Mouse (Mus musculus): ENCODE measurements around the gene Gm17660. TPM values are rescaled to one million over a fixed set of nuclear protein-coding genes. Genes with fewer than 3 reads are reported as not detected.

The Gm17660 gene
- polyA plus RNA-seq, 1 experiment from 2014 or later, result not detected

GRCm38 (mm10) chr5:104052956-104053355 is 24.5 kb downstream of the Gm17660 start:
- H3K27me3 ChIP-seq (ENCODE audit: control insufficient read depth, insufficient read depth, low read depth, low read length), result no peaks in the 10 kb centered on the region
- no peak overlapping the region for H3K4me3 ChIP-seq (ENCODE audit: low read length)
- peaks cover 4% of the 10 kb centered on the region; the same call in 1 of the 2 replicates for H3K4me1 ChIP-seq (replicated peaks; ENCODE audit: control insufficient read depth, insufficient read depth, low read length)
- 54% methylated on average over 8 of the region's 8 CpGs for WGBS
- H3K9me3 ChIP-seq (ENCODE audit: control insufficient read depth, low read length), result no peaks in the 10 kb centered on the region
- H3K36me3 ChIP-seq (ENCODE audit: control insufficient read depth, insufficient read depth, low read length), result peaks cover 14% of the 10 kb centered on the region
- no peak overlapping the region for H3K9ac ChIP-seq (ENCODE audit: low read length)
- H3K4me2 ChIP-seq (ENCODE audit: low read depth, low read length), result no peak overlapping the region
- ATAC-seq (ENCODE audit: low read depth), result no peak
- H3K27ac ChIP-seq (ENCODE audit: low read length), result no peak overlapping the region

- H3K27me3 ChIP-seq (ENCODE audit: control insufficient read depth, insufficient read depth, low read depth, low read length), result no peaks in the 10 kb centered on the region
- H3K4me3 ChIP-seq (ENCODE audit: low read length), result peak overlapping the region; percentile 86
- ATAC-seq (ENCODE audit: low read depth), result no peak
- peaks cover 11% of the 10 kb centered on the region for H3K36me3 ChIP-seq (ENCODE audit: control insufficient read depth, insufficient read depth, low read length)
- 35% methylated on average over 4 of the region's 4 CpGs for WGBS
- peaks cover 12% of the 10 kb centered on the region for H3K4me1 ChIP-seq (replicated peaks; ENCODE audit: control insufficient read depth, insufficient read depth, low read length)
- H3K4me2 ChIP-seq (ENCODE audit: low read depth, low read length), result peak overlapping the region; percentile 87
- H3K27ac ChIP-seq (ENCODE audit: low read length), result no peak overlapping the region
- H3K9ac ChIP-seq (ENCODE audit: low read length), result peak overlapping the region; percentile 1; the same call in 1 of the 2 replicates
- H3K9me3 ChIP-seq (ENCODE audit: control insufficient read depth, low read length), result no peaks in the 10 kb centered on the region
These were observed 29.3 kb downstream of the Gm17660 start for GRCm38 (mm10) chr5:104048139-104048538.

GRCm38 (mm10) chr5:104047200-104048105 is 30.0 kb downstream of the Gm17660 start:
- Histone ChIP-seq H3K9ac (ENCODE audit: low read length) (peak overlapping the region; percentile 94), H3K9me3 (ENCODE audit: control insufficient read depth, low read length) (no peaks in the 10 kb centered on the region), H3K27ac (ENCODE audit: low read length) (peak overlapping the region; percentile 89), H3K27me3 (ENCODE audit: control insufficient read depth, insufficient read depth, low read depth, low read length) (no peaks in the 10 kb centered on the region), H3K4me3 (ENCODE audit: low read length) (peak overlapping the region; percentile 86), H3K4me2 (ENCODE audit: low read depth, low read length) (peak overlapping the region; percentile 87), H3K36me3 (ENCODE audit: control insufficient read depth, insufficient read depth, low read length) (peaks cover 11% of the 10 kb centered on the region), H3K4me1 (replicated peaks; ENCODE audit: control insufficient read depth, insufficient read depth, low read length) (peaks cover 12% of the 10 kb centered on the region)
- peak; percentile 7; the same call in 1 of the 2 replicates for ATAC-seq (ENCODE audit: low read depth)
- WGBS, result 1% methylated on average over 19 of the region's 19 CpGs

- peak; percentile 98 for ATAC-seq (ENCODE audit: low read depth)
- Histone ChIP-seq H3K9me3 (ENCODE audit: control insufficient read depth, low read length) (no peaks in the 10 kb centered on the region), H3K27me3 (ENCODE audit: control insufficient read depth, insufficient read depth, low read depth, low read length) (no peaks in the 10 kb centered on the region), H3K9ac (ENCODE audit: low read length) (peak within 1 kb of the TSS; percentile 94), H3K36me3 (ENCODE audit: control insufficient read depth, insufficient read depth, low read length) (peaks cover 10% of the 10 kb centered on the region), H3K4me1 (replicated peaks; ENCODE audit: control insufficient read depth, insufficient read depth, low read length) (peaks cover 12% of the 10 kb centered on the region), H3K4me2 (ENCODE audit: low read depth, low read length) (peak within 1 kb of the TSS; percentile 87), H3K27ac (ENCODE audit: low read length) (peak within 1 kb of the TSS; percentile 89), H3K4me3 (ENCODE audit: low read length) (peak within 1 kb of the TSS; percentile 86)
- 4% methylated on average over 85 of the region's 90 CpGs for WGBS
These were observed 30.9 kb downstream of the Gm17660 start, which contains the start of gene Nudt9 for GRCm38 (mm10) chr5:104046256-104047199. Gene Nudt9 (plus strand): TSS chr5:104046306.

- Histone ChIP-seq H3K27me3 (ENCODE audit: control insufficient read depth, insufficient read depth, low read depth, low read length) (no peaks in the 10 kb centered on the region), H3K4me1 (replicated peaks; ENCODE audit: control insufficient read depth, insufficient read depth, low read length) (peaks cover 12% of the 10 kb centered on the region), H3K27ac (ENCODE audit: low read length) (no peak overlapping the region), H3K4me3 (ENCODE audit: low read length) (no peak overlapping the region), H3K9me3 (ENCODE audit: control insufficient read depth, low read length) (no peaks in the 10 kb centered on the region), H3K4me2 (ENCODE audit: low read depth, low read length) (no peak overlapping the region), H3K9ac (ENCODE audit: low read length) (no peak overlapping the region), H3K36me3 (ENCODE audit: control insufficient read depth, insufficient read depth, low read length) (no peaks in the 10 kb centered on the region)
- 45% methylated on average over 2 of the region's 2 CpGs for WGBS
- ATAC-seq (ENCODE audit: low read depth), result no peak
These were observed 33.7 kb downstream of the Gm17660 start for GRCm38 (mm10) chr5:104043704-104044103.

- no peak overlapping the region for H3K27ac ChIP-seq (ENCODE audit: low read length)
- no peak overlapping the region for H3K4me3 ChIP-seq (ENCODE audit: low read length)
- ATAC-seq (ENCODE audit: low read depth), result no peak
- H3K27me3 ChIP-seq (ENCODE audit: control insufficient read depth, insufficient read depth, low read depth, low read length), result no peaks in the 10 kb centered on the region
- H3K36me3 ChIP-seq (ENCODE audit: control insufficient read depth, insufficient read depth, low read length), result no peaks in the 10 kb centered on the region
- H3K9ac ChIP-seq (ENCODE audit: low read length), result no peak overlapping the region
- no peaks in the 10 kb centered on the region for H3K9me3 ChIP-seq (ENCODE audit: control insufficient read depth, low read length)
- WGBS, result 82% methylated on average over 2 of the region's 2 CpGs
- H3K4me1 ChIP-seq (replicated peaks; ENCODE audit: control insufficient read depth, insufficient read depth, low read length), result peaks cover 8% of the 10 kb centered on the region
- H3K4me2 ChIP-seq (ENCODE audit: low read depth, low read length), result no peak overlapping the region
These were observed 34.5 kb downstream of the Gm17660 start for GRCm38 (mm10) chr5:104042906-104043305.

GRCm38 (mm10) chr5:104039154-104039932 is 38.1 kb downstream of the Gm17660 start:
- Histone ChIP-seq H3K36me3 (ENCODE audit: control insufficient read depth, insufficient read depth, low read length) (no peaks in the 10 kb centered on the region), H3K9me3 (ENCODE audit: control insufficient read depth, low read length) (no peaks in the 10 kb centered on the region), H3K4me3 (ENCODE audit: low read length) (no peak overlapping the region), H3K27ac (ENCODE audit: low read length) (no peak overlapping the region), H3K9ac (ENCODE audit: low read length) (no peak overlapping the region), H3K27me3 (ENCODE audit: control insufficient read depth, insufficient read depth, low read depth, low read length) (no peaks in the 10 kb centered on the region), H3K4me2 (ENCODE audit: low read depth, low read length) (no peak overlapping the region), H3K4me1 (replicated peaks; ENCODE audit: control insufficient read depth, insufficient read depth, low read length) (no peaks in the 10 kb centered on the region)
- no peak for ATAC-seq (ENCODE audit: low read depth)
- 64% methylated on average over 6 of the region's 6 CpGs for WGBS

GRCm38 (mm10) chr5:104036686-104037085 is 40.7 kb downstream of the Gm17660 start:
- H3K27ac ChIP-seq (ENCODE audit: low read length), result no peak overlapping the region
- H3K36me3 ChIP-seq (ENCODE audit: control insufficient read depth, insufficient read depth, low read length), result no peaks in the 10 kb centered on the region
- H3K27me3 ChIP-seq (ENCODE audit: control insufficient read depth, insufficient read depth, low read depth, low read length), result no peaks in the 10 kb centered on the region
- no peak overlapping the region for H3K9ac ChIP-seq (ENCODE audit: low read length)
- 80% methylated on average over 1 of the region's 1 CpGs for whole genome bisulfite sequencing
- H3K4me1 ChIP-seq (replicated peaks; ENCODE audit: control insufficient read depth, insufficient read depth, low read length), result no peaks in the 10 kb centered on the region
- no peak overlapping the region for H3K4me3 ChIP-seq (ENCODE audit: low read length)
- ATAC-seq (ENCODE audit: low read depth), result no peak
- H3K9me3 ChIP-seq (ENCODE audit: control insufficient read depth, low read length), result no peaks in the 10 kb centered on the region
- H3K4me2 ChIP-seq (ENCODE audit: low read depth, low read length), result no peak overlapping the region

Data from lung, embryonic 16.5 days (tissue).